Mouse (Mus musculus): ENCODE data around the gene Pmepa1. TPM values are rescaled to one million over a fixed set of nuclear protein-coding genes. Genes with fewer than 3 reads are reported as not detected.

Gene Pmepa1
- total RNA-seq, 2 experiments from 2014 or later: 22.6 to 23.8 TPM

DNA sequence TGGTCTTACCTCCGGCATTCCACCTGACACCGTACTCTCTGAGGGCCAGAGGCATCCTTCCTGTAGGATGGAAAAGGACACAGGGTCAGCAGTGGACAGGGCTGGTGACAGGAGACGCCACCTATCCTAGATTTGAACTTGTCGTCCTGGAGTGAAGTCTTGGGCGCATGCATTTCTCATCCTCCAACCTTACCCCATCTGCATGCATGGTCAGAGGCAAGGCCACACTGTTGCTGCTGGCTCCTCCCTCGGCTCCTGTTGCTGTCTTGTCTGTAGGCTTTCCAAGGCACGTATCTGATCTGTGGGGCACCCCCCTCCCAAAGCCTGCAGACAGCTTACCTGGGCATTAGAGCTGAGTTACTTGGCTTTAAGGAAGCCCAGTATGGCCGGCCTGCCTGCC is 47.8 kb downstream of the Pmepa1 start:
- DNase-seq (ENCODE audit: low spot score in 2 of 2): no peak

DNA sequence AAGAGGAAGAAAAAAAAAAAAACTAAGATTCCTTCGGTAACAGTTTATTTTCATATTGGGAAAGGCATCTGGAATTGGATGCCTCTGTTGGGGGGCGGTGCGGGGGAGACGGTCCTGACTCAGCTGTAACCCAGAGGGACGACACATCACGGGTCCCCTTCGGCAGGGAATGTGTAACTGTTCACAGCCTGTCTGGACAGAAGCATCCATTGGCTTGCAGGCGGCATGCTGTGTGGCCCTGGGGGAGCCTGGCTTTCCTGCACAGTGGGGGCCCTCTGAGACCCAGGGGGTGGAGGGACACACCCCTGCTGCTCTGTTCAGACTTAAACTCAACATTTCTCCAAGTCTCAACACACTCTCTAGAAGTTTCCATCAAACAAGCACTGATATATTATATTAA is 49.5 kb downstream of the Pmepa1 start:
- DNase-seq (ENCODE audit: low spot score in 2 of 2): no peak

DNA sequence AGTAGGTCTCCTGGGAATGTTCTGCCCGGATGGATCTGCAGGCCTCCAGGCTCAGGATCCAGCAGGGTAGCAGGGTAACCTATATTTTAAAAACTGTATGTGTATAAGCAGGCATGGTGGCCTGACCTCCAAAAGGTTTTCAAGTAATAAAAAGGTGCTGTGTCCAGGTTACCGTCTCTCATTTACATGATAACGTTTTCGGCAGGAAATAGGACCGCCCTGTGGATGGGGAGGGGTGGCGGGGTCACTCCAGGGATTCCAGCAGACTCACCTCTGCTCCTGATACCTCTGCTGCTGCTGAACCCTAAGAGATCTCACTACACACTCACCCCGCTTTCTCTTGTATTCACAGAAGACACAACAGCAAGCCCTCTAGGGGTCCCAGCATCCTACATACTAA is 50.4 kb downstream of the Pmepa1 start:
- DNase-seq (ENCODE audit: low spot score in 2 of 2): no peak

DNA sequence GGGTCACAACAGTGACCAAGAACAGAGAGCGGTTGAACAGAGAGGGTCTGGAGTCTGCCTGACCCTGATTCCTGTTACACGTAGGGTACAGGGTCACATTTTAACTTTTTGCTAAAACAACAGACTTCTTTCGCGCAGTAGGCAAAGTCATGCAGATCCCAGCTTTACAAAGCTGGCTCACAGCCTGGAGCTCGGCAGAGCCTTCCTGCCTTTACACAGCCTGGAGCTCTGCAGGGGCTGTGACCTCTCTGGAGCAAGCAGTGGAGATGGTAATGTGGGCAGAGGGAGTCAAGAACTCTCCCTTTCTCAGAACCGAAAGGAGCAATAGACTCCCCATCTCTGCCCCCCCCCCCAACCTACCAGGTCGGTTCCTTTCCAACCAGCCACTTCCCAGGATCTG is 51.5 kb downstream of the Pmepa1 start:
- no peak for DNase-seq (ENCODE audit: low spot score in 2 of 2)

DNA sequence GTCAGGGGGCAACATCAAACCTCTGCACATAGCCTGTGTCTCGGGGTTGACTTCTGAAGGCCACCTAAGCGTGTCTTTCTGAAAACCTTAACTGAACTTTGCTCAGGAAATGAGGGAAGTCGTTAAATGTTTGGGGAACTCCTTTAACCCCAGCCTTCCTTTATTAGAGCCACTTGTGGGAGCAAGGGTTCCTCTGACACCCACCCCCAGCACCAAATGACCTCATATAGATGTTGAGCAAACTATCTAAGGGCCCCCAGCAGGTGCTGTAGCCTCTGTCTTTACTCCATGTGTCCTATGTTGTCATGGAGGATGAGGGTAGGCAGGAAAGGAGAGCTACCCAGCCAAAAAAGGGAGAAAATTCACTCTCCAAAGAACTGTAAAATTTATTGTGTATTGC is 52.2 kb downstream of the Pmepa1 start:
- no peak for DNase-seq (ENCODE audit: low spot score in 2 of 2)

DNA sequence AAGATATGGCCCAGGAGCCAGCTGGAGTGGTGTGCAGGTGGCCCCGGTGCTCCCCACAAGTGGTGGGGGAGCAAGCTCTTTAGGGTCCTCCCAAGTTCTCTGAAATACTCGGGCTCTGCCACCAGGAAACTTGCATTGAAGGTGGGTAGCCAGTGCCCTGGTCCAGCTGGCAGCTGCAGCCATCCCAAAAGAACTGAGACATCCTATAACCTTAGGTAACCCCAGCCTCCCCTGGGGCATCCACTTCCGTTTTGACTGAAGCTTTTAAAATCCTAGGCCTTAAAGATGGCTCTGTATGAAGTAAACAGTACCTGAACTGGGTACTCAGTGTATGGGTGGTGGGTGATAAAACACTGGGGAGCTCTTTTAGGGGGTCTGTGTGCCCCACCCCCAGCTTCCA is 52.8 kb downstream of the Pmepa1 start:
- no peak for DNase-seq (ENCODE audit: low spot score in 2 of 2)

DNA sequence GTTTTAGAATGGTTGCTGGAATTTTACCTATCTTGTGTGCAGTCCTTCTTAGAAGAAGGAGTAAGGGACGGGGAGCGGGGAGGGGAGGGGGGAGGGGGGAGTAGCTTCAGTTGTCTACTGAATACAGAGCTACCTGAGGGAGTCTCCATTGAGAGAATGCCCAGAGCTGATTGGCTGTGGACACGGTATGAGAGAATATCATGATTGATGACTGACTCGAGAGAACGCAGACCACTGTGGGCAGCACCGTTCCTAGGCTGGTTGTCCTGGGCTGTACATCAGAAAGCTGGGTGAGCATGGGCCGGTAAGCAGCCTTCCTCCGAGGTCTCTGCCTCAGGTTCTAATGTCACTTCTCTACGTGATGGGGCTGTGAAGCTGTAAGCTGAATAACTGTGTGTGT is 55.6 kb downstream of the Pmepa1 start:
- no peak for DNase-seq (ENCODE audit: low spot score in 2 of 2)

DNA sequence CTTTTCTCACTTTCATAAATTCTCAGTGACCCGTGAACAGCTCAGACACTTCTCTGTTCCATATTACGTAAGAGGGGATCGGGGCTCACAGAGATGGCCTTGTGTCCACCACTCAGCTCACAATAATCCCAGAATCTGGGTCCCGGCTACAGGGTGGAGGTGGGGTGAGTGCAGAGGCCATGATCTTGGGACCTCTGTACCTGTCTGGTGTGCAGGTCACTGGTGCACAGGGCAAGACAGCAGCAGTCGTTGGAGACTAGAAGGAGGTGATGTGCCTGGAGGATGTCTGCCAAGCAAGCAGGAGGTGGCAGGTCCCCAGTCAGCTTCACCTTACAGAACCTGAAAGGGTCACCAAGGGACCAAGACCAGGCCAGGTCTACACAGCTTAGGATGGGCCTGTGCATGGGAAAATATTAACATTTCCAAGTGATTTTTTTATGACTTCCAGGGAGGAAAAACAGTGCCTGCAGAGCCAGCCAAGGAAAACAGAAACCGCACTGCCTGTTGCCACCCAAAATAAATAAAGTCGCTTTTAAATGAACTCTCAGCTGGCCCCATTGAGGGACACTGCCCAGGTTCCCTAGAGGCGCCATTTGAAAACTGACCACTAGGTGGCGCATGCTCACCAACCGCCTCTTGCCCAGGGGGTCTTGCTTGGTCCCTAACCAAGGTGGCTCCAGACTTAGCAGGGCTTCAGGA is 56.9 kb downstream of the Pmepa1 start:
- no peak for DNase-seq (ENCODE audit: low spot score in 2 of 2)

DNA sequence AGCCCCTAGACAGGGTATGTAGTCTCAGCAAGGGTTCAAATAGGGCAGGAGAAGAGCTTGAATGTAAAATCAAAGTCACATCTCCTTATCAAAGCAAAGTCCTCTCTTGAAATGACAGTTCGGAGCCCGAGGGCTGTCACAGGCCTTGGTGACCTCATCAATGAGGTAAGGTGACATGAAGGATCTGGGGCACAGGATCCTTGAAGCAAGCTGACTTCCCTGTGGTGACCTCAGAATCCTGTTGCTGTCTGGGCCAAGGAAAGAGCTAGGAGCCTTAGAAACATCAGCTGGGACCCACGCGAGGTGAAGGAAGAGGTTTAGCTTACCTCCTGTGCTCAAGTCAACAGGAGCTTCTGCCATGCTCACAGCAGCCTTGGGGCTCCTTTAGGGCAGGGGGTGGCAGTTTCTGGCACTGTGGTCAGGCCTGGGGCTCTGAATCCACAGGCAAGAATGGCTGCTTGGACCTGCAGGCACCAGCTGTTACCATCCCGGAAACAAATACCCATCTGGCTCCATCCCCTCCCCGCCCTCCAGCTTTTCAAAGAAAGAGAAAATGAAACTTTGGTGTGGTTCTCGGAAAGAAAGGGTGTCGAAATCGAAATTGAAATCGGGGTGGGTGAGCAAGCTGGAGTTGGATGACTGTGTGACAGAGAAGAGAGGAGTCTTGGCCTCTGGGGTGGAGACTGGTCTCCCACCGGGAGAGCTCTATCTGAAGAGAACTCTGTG is 57.8 kb downstream of the Pmepa1 start, which contains the start of gene Zbp1:
TSS of gene Zbp1 (minus strand) at position 508 of the 726 bp plus-strand sequence.
- DNase-seq (ENCODE audit: low spot score in 2 of 2): no peak

DNA sequence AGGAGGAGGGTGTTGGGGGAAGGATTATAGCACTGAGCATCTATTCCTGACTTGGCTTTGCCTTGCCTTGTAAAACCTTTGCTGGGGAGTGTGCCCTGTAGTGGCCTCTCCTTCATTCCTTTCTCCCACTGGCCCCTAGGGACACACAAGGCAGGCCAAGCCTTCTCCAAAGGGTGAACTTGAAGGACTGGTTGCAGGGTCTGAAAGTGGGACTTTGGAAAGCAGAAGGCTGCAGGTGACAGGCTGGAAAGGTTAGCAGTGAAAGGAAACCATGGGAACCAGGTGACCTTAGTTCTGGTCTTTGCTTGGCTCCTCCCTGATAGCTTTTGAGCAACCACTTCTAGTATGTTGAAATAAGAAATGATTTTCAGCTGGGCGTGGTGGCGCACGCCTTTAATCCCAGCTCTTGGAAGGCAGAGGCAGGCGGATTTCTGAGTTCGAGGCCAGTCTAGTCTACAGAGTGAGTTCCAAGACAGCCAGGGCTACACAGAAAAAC is 58.5 kb downstream of the Pmepa1 start:
- DNase-seq (ENCODE audit: low spot score in 2 of 2): no peak

DNA sequence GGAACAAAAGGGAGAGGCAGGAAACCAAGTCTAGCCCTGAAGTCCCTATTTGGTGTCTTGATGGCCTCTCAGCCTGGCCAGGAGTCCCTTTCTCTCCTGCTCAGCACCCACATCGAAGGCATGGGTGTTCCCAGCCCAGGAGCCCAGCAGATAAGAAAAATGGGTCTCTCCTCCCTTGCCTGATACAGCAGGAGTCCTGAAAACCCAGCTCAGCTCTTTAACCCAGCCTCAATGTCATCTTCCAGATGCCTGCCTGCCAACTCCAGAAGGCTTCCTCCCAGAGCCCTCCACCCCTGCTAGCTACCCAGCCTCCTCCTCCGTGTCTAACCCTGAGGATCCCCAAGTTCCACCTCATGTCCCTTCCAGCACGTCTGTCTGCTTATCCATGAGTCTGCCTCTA is 59.1 kb downstream of the Pmepa1 start:
- DNase-seq (ENCODE audit: low spot score in 2 of 2): no peak

DNA sequence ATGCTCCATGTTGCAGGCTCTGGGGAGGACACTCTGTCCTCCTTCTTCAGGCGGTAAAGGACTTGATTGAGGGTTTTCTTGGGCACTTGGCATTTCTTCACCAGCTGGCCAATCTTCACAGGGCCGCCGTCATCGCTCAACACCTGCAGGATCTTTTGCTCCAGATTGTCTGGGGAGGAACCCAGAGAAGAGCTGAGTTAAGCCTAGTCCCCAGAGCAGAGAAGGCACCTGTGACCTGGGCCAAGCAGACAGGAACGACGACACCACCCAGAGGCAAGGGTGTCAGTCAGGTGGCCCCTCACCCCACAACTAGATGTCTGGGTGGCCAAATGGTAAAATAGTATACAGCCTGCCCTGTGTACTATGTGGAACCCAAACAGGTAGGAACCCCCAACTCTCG is 59.5 kb downstream of the Pmepa1 start:
- DNase-seq (ENCODE audit: low spot score in 2 of 2): no peak

DNA sequence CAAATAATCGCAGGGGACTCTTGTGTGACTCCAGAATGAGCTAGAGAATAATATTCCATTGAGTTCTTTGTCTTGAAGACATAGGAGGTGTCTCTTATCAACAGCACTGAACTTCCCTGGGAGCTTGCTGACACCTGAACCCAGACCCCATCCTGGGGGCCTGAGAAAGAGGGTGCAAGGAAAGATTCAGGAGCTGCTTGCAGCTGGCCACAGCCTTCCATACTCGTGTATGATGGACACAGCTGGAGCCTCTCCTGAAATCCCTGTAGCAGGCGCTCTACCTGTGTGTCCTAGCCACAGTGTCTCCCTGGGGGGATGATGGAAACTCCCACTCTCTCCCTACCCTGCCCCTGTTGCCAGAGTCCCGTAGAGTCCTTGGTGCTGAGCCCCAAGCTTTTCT is 64.1 kb downstream of the Pmepa1 start:
- no peak for DNase-seq (ENCODE audit: low spot score in 2 of 2)

DNA sequence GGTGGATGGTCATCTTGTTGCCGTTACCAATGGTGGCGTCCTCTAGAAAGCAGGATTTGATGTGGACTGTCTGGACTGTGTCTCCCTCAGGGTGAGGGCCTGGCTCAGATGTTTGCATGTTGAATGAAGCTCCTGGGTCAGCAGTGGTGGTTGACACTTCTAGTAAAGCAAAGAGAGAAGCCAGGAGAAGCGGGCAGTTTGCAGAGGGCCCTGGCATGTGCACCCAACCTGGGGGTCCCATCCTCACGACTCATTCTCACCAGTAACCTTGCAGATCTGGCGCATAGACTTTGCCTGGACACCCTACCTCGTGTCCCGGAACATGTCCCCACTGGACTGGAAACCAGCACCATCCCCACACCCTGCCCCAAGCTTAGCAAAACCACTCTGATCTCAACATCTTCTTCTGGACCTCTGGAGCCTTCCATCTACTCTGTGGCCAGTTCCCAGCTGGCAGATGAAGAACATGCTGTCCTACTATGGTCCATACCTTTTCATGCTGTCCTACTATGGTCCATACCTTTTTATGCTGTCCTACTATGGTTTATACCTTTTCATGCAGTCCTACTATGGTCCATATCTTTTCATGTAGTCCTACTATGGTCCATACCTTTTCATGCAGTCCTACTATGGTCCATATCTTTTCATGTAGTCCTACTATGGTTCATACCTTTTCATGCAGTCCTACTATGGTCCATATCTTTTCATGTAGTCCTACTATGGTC is 67.1 kb downstream of the Pmepa1 start:
- DNase-seq (ENCODE audit: low spot score in 2 of 2): no peak

DNA sequence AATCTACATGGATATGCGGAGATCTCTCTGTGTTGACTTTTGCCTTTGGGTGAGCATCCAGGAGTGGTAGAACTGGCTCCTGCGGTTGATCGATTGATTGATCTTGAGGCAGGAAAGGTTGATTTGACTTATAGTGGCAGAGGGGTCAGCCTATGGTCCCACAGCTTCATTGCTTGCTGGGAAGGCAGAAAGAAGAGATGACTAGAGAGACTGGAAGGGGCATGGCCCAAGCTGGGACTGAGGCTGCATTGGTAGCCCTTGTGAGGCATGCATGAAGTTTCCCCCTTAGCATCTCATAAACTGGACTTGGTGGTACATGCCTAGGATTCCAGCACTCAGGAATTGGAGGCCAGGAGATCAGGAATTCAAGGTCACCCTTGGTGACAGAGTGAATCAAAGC is 69.3 kb downstream of the Pmepa1 start:
- DNase-seq (ENCODE audit: low spot score in 2 of 2): no peak

DNA sequence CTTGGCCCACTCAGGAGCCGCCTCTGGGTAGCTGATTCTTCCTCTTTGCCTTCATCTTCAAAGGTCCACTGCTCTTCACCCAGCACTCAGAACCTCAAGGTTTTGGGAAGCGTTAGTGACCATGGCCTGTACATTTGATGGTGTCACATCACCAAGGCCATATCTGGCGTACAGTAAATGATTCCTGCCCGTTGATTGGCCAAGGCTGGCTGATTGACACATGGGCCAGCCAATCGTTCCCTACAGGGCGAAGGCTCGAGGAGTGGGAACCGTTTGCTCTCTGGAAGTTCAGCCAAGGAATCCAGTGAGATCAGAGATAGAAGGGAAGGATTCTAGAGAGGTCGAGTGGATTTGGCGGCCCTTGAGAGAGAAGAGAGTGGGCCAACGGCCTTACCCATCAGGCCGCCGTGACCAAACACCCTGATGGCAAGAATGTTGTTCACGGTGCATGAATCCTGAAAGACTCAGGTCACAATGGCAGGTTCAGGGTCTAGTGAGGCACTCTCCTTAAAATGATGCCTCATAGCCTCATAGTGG is 70.7 kb downstream of the Pmepa1 start:
- no peak for DNase-seq (ENCODE audit: low spot score in 2 of 2)

DNA sequence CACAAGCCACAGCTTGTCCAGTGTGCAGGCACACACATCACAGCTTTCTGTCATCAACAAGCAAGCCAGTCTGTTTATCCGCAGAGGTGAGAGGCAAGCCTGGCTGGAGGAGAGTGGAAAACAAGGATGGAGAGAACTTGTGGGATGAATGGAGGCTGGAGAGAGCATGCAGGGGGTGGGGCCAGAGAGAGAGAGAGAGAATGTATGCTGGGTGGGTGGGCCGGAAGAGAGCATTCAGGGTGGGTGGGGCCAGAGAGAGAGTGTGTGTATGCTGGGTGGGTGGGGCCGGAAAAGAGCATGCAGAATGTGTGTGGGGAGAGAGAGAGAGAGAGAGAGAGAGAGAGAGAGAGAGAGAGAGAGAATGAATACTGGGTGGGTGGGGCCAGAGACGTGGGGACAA is 71.7 kb downstream of the Pmepa1 start:
- DNase-seq (ENCODE audit: low spot score in 2 of 2): no peak

DNA sequence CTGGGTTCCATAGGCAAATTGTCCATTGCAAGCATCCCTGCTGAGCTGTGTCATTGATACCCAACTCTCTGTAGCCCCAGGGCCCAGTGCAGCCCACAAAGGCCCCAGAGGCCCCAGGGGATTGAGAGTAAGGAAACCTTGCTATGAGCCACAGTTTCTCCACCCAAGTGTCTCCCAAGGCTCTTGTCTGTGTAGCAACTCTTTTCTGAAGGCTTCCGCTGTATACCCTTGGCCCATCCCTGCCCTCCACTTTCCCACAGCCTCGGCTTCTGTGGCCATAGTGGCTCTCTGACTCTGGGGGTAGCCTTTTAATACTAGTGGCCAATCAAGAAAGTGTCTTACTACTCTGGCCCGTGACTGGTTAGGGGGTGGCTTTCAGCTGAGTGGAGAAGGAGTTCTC is 72.6 kb downstream of the Pmepa1 start:
- DNase-seq (ENCODE audit: low spot score in 2 of 2): no peak

DNA sequence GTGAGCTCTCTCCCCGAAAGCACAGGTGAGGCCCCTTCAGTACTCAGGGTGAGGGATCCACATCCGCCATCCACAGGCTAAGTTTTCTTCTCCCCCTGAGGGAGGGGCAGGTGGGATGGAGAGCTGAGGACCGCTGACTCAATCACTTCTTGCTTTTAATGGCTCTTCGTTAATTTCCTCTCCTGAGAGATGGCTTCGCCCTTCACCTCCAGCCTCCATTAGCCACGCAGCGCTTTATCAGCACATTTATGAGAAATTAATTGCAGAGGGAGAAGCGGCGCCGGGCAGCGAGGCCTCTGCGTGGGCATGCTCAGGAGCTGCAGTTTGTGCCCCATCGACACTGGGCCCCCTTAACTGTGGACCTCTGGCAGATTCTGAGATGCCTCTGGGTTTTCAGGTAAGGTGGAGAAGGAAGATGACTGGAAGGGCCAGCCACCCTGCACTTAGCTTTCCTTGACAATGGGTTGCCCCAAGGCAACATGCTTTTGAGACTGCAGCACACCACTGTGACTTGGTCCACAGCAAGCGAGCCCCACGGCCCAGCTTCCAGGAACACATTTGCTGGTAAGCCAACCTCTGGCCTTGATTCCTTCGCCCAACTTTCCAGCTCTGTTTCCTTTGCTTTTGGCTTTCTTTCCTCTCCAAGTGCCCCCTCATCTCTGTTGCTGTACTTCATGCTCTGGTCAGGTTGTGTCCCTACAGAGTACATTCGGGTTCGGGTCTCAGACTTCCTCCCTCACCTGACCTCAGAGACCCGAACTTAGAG is 73.2 kb downstream of the Pmepa1 start:
- no peak for DNase-seq (ENCODE audit: low spot score in 2 of 2)

DNA sequence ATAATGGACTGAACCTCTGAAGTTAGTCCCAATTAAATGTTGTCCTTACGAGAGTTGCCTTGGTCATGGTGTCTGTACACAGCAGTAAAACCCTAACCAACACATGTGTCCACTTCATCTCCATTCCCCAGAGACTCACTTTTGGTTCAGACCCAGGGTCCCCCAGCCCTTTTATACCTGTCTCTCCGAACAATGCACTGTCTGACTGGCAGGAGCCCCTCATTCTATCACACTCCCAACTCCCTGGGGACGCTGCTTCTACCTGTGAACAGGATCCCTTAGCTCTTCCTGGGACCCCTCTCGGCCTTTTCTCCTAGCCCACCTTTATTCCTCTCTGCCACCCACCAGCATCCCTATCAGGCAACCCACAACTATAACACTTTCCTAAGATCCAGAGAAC is 81.5 kb downstream of the Pmepa1 start:
- no peak for DNase-seq (ENCODE audit: low spot score in 2 of 2)

DNA sequence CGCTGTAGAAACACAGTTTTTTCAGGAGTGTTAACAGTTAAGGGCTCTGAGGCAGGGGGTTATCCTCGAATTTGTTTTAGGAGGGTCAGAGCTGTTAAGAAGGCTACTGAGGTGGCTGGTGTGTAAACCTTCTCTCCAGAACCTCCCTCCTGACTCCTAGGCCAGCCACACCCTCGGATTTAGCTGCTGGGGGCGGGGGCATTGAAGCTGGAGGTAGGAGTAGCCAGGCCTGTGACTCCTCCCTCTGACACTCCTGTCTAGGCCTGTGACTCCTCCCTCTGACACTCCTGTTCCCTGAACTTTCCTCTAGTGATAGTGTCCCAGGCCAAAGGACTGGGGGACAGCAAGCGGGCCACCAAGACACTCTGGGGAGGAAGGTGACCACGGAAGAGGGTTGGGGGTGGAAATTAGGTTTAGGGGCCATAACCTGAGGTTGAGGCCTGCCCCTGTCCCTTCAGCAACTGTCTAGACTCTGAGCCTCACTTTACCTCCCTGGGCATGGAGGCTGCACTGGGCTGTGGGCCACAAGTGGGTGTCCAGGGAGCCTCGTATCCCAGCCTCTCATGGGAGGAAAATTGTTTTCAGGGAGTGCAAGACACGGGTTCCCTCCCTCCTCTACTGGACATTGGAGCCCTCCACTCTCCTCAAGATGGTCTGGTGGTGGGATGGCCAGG is 89.0 kb downstream of the Pmepa1 start:
- no peak for DNase-seq (ENCODE audit: low spot score in 2 of 2)

Data from layer of hippocampus, adult 18-20 months (tissue).